Mouse (Mus musculus) kidney, adult 18-20 months (tissue): ENCODE measurements at regions not wholly inside any gene's neighbourhood (a gene's known extent, or its start where the extent isn't known, plus 50 kb on each side); places are given as distances from the start of the nearest gene placed in this dataset.

Source experiments
- DNase-seq: peaks from one replicate; pipeline ENCODE4 v3.0.0; 2021

- DNase-seq: no peak
Measured at GRCm38 (mm10) chr4:34105251-34105650, 55.3 kb upstream of the Spaca1 start.

GRCm38 (mm10) chr4:34114323-34114722, 64.3 kb upstream of the Spaca1 start:
- no peak for DNase-seq

GRCm38 (mm10) chr4:34117086-34117485, 67.1 kb upstream of the Spaca1 start:
- no peak for DNase-seq

- DNase-seq: no peak
Measured at GRCm38 (mm10) chr4:34122959-34123520, 73.0 kb upstream of the Spaca1 start.

GRCm38 (mm10) chr4:34128224-34128623, 78.2 kb upstream of the Spaca1 start:
- no peak for DNase-seq

GRCm38 (mm10) chr4:34146133-34146867, 96.3 kb upstream of the Spaca1 start:
- DNase-seq: no peak

- DNase-seq: no peak
Measured at GRCm38 (mm10) chr4:34148956-34149739, 99.2 kb upstream of the Spaca1 start.

GRCm38 (mm10) chr4:34151605-34152347, 101.8 kb upstream of the Spaca1 start:
- DNase-seq: no peak

- no peak for DNase-seq
Measured at GRCm38 (mm10) chr4:34155501-34155900, 105.5 kb upstream of the Spaca1 start.

GRCm38 (mm10) chr4:34157818-34158511, 108.0 kb upstream of the Spaca1 start:
- no peak for DNase-seq

GRCm38 (mm10) chr4:34171265-34171862, 121.4 kb upstream of the Spaca1 start:
- no peak for DNase-seq

- DNase-seq: no peak
Measured at GRCm38 (mm10) chr4:34172000-34172399, 122.0 kb upstream of the Spaca1 start.

- no peak for DNase-seq
Measured at GRCm38 (mm10) chr4:34177421-34177820, 127.4 kb upstream of the Spaca1 start.

- DNase-seq: no peak
Measured at GRCm38 (mm10) chr4:34186522-34186921, 136.5 kb upstream of the Spaca1 start.

- DNase-seq: no peak
Measured at GRCm38 (mm10) chr4:34203193-34203848, 153.3 kb upstream of the Spaca1 start.

GRCm38 (mm10) chr4:34209179-34209896, 159.3 kb upstream of the Spaca1 start:
- no peak for DNase-seq

GRCm38 (mm10) chr4:34213731-34214130, 163.7 kb upstream of the Spaca1 start:
- DNase-seq: no peak

GRCm38 (mm10) chr4:34214346-34214745, 164.4 kb upstream of the Spaca1 start:
- no peak for DNase-seq

- no peak for DNase-seq
Measured at GRCm38 (mm10) chr4:34221915-34222314, 171.9 kb upstream of the Spaca1 start.

GRCm38 (mm10) chr4:34226089-34226840, 176.3 kb upstream of the Spaca1 start:
- DNase-seq: no peak
